ENCODE assay signal across 14 mouse cellular contexts in the genomic region with DNA sequence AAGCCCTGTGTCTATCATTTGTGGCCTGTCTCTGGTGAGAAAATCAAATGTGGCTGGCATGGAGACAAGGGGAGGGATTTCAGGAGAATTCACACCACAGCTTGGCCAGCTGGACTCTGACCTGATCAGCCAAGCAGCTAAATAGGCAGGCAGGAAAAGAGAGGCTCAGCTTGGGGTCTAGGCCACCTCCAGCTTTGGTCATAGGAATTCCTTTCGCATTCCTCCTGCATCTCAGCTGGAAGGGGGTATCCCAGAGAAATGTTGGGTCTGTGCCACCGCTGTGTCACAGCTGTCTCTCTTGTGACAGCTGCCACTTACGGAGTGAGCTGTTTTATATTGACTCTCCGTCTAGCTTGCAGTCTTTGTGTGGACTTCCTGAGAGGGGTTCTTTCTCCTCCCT. TPM values are rescaled to one million over a fixed set of nuclear protein-coding genes. Genes with fewer than 3 reads are reported as not detected.
DNase-seq lines count a peak whose midpoint lies in the region; ATAC-seq and TF ChIP-seq lines count a peak whose summit lies in the region.
"Had no signal": no experiment of that assay in that cellular context is flagged by ENCODE, and none has a peak within 500 bp of the region (broad histone marks: within the 10 kb centered on the region; RNA-seq: fewer than 3 reads in every experiment).

No protein-coding gene starts in this region.

- no peak overlapping the region for H3K27ac ChIP-seq in heart, embryonic 11.5 days (ENCODE audit: low read depth, low read length)
- H3K27ac ChIP-seq in forebrain, embryonic 16.5 days (ENCODE audit: low read length), result peak overlapping the region; percentile 8; the same call in 1 of the 2 replicates
- H3K27ac ChIP-seq in limb, embryonic 14.5 days (replicated peaks; ENCODE audit: low read depth, low read length), result no peak overlapping the region

- peak; percentile 61 for DNase-seq in heart, adult 11 months
- DNase-seq in brain, adult 2 months (ENCODE audit: low read depth, low spot score), result peak; percentile 98
- peak; percentile 31 for DNase-seq in limb, embryonic 14.5 days (ENCODE audit: low spot score)
- DNase-seq in adrenal gland, adult 8-10 months, result no peak
- DNase-seq in gastrocnemius, adult 8-10 months (ENCODE audit: low spot score in 2 of 2), result no peak
- DNase-seq in gastrocnemius, adult 18-20 months (ENCODE audit: low spot score), result no peak
- DNase-seq: adrenal gland, adult 2 months; right cerebral cortex, postnatal 25 days; thymus, postnatal 14 days had no signal

- H3K4me1 ChIP-seq in heart, embryonic 11.5 days (ENCODE audit: control insufficient read depth, insufficient read depth, low read length), result peaks cover 5% of the 10 kb centered on the region; the same call in 1 of the 2 replicates
- peaks cover 12% of the 10 kb centered on the region; the same call in 1 of the 2 replicates for H3K4me1 ChIP-seq in forebrain, embryonic 16.5 days (replicated peaks; ENCODE audit: control insufficient read depth, insufficient read depth, low read length)
- peaks cover 8% of the 10 kb centered on the region for H3K4me1 ChIP-seq in limb, embryonic 14.5 days (ENCODE audit: control insufficient read depth, insufficient read depth, low read length)

- no peak overlapping the region for H3K9ac ChIP-seq in heart, embryonic 11.5 days (ENCODE audit: low read depth, low read length)
- H3K9ac ChIP-seq in forebrain, embryonic 16.5 days (replicated peaks; ENCODE audit: low read depth, low read length), result no peak overlapping the region
- H3K9ac ChIP-seq in limb, embryonic 14.5 days (ENCODE audit: low read depth, low read length, severe bottlenecking), result no peak overlapping the region

- no peak overlapping the region for H3K4me3 ChIP-seq in heart, embryonic 11.5 days (ENCODE audit: low read depth, low read length)
- no peak overlapping the region for H3K4me3 ChIP-seq in forebrain, embryonic 16.5 days (replicated peaks; ENCODE audit: low read length)
- no peak overlapping the region for H3K4me3 ChIP-seq in limb, embryonic 14.5 days (replicated peaks; ENCODE audit: low read length)
- H3K4me3 ChIP-seq: erythroblast, embryonic 14.5 days; megakaryocyte, embryonic 14.5 days had no signal

- H3K9me3 ChIP-seq in heart, embryonic 11.5 days (replicated peaks; ENCODE audit: control insufficient read depth, low read length), result no peaks in the 10 kb centered on the region
- no peaks in the 10 kb centered on the region for H3K9me3 ChIP-seq in forebrain, embryonic 16.5 days (ENCODE audit: control insufficient read depth, low read length)
- no peaks in the 10 kb centered on the region for H3K9me3 ChIP-seq in limb, embryonic 14.5 days (ENCODE audit: control insufficient read depth, low read length)
- H3K9me3 ChIP-seq: megakaryocyte, embryonic 14.5 days had no signal

- no peak overlapping the region for H3K4me2 ChIP-seq in heart, embryonic 11.5 days
- no peak overlapping the region for H3K4me2 ChIP-seq in forebrain, embryonic 16.5 days (ENCODE audit: low read length)
- no peak overlapping the region for H3K4me2 ChIP-seq in limb, embryonic 14.5 days (replicated peaks; ENCODE audit: low read depth, low read length, severe bottlenecking)

- ATAC-seq in heart, embryonic 11.5 days (replicated peaks; ENCODE audit: insufficient number of reproducible peaks, low FRiP score, low TSS enrichment), result no peak
- peak; percentile 45 for ATAC-seq in forebrain, embryonic 16.5 days
- peak; percentile 81 for ATAC-seq in limb, embryonic 14.5 days (ENCODE audit: low FRiP score, low read depth)

- no peaks in the 10 kb centered on the region for H3K27me3 ChIP-seq in heart, embryonic 11.5 days (ENCODE audit: control insufficient read depth, insufficient read depth, low read length)
- no peaks in the 10 kb centered on the region for H3K27me3 ChIP-seq in forebrain, embryonic 16.5 days (replicated peaks; ENCODE audit: control insufficient read depth, insufficient read depth, low read length)
- H3K27me3 ChIP-seq in limb, embryonic 14.5 days (ENCODE audit: control insufficient read depth, insufficient read depth, low read length), result no peaks in the 10 kb centered on the region; the same call in 1 of the 2 replicates

- TF ChIP-seq POLR2A in limb, embryonic 14.5 days (IDR thresholded peaks at IDR 0.05; ENCODE audit: borderline replicate concordance, extremely low read depth, insufficient read depth, insufficient read length), result no peak

- WGBS in heart, embryonic 11.5 days (ENCODE audit: insufficient replicate concordance), result 36% methylated on average over 4 of the region's 4 CpGs
- 19% methylated on average over 4 of the region's 4 CpGs for WGBS in forebrain, embryonic 16.5 days
- 45% methylated on average over 4 of the region's 4 CpGs for WGBS in limb, embryonic 14.5 days

- no peaks in the 10 kb centered on the region for H3K36me3 ChIP-seq in heart, embryonic 11.5 days (ENCODE audit: control insufficient read depth, insufficient read depth, low read length)
- no peaks in the 10 kb centered on the region for H3K36me3 ChIP-seq in forebrain, embryonic 16.5 days (ENCODE audit: control insufficient read depth, insufficient read depth)
- H3K36me3 ChIP-seq in limb, embryonic 14.5 days (ENCODE audit: control insufficient read depth, insufficient read depth, low read length), result no peaks in the 10 kb centered on the region

RNA-seq across cellular contexts. Expression of a gene that starts 8.0 kb away (rescaled TPM):
- polyA plus RNA-seq in heart, embryonic 11.5 days (2014; fragmentation: Nextera tagmentation; extraction: Ambion mirVana), result not detected in 2 replicates
- polyA plus RNA-seq in forebrain, embryonic 16.5 days (2015; fragmentation: Nextera tagmentation; extraction: Ambion mirVana), result not detected in 2 replicates
- 0.22 and 0.34 TPM in 2 replicates for polyA plus RNA-seq in limb, embryonic 14.5 days (2012; rRNA removed)
- 0.22 and 0.23 TPM in 2 replicates for polyA plus RNA-seq in limb, embryonic 14.5 days (2014; fragmentation: Nextera tagmentation; extraction: Ambion mirVana)
- not detected for total RNA-seq in adrenal gland, adult 8-10 months (2022)
- total RNA-seq in gastrocnemius, adult 8-10 months (2022), result not detected
- total RNA-seq in gastrocnemius, adult 18-20 months (2021), result not detected
- total RNA-seq: adrenal gland, adult 2 months had no signal
- polyA plus RNA-seq: adrenal gland, adult 2 months; erythroblast, embryonic 14.5 days; large intestine, adult 2 months had no signal

RNA-seq across cellular contexts. Expression of a gene that starts 48.2 kb away (rescaled TPM):
- 13.0 and 15.7 TPM in 2 replicates for polyA plus RNA-seq in heart, embryonic 11.5 days (2014; fragmentation: Nextera tagmentation; extraction: Ambion mirVana)
- 30.2 and 34.8 TPM in 2 replicates for polyA plus RNA-seq in forebrain, embryonic 16.5 days (2015; fragmentation: Nextera tagmentation; extraction: Ambion mirVana)
- polyA plus RNA-seq in limb, embryonic 14.5 days (2012; rRNA removed), result 39.6 and 40.2 TPM in 2 replicates
- polyA plus RNA-seq in limb, embryonic 14.5 days (2014; fragmentation: Nextera tagmentation; extraction: Ambion mirVana), result 34.0 and 34.7 TPM in 2 replicates
- total RNA-seq in adrenal gland, adult 8-10 months (2022), result 10 to 100 TPM; 58.4 to 75.6 (median 70.1) TPM
- total RNA-seq in gastrocnemius, adult 8-10 months (2022), result 1 to 10 TPM; 4.0 to 9.7 (median 5.3) TPM
- total RNA-seq in gastrocnemius, adult 18-20 months (2021), result 1 to 10 TPM; 4.7 to 9.2 TPM

Comparison
In these comparisons a context has a peak if more than half of its experiments do, and no peak if none do; other contexts are left out.
1. DNase-seq: peak in heart, adult 11 months (single experiment), brain, adult 2 months (single experiment) and limb, embryonic 14.5 days (single experiment); none in adrenal gland, adult 8-10 months (single experiment), gastrocnemius, adult 8-10 months (0 of 2) and gastrocnemius, adult 18-20 months (single experiment).
2. RNA of a gene that starts 48.2 kb away (total RNA-seq): 58.4 to 75.6 TPM in adrenal gland, adult 8-10 months; 4.7 to 9.2 TPM in gastrocnemius, adult 18-20 months and 4.0 to 9.7 TPM in gastrocnemius, adult 8-10 months; every median in the first group is over 4 times any median in the second.